Mouse (Mus musculus): Measurements from ENCODE around the gene Gla. TPM values are rescaled to one million over a fixed set of nuclear protein-coding genes. Genes with fewer than 3 reads are reported as not detected.

Gla gene
- polyA plus RNA-seq, 1 experiment from 2014 or later: 4.5 TPM

GRCm38 (mm10) chrX:134586447-134586846 lies 14.5 kb downstream of the Gla start:
- Histone ChIP-seq H3K27me3 (no peaks in the 10 kb centered on the region), H3K4me3 (replicated peaks) (peak overlapping the region; percentile 67), H3K27ac (peak overlapping the region; percentile 81), H3K9me3 (replicated peaks) (no peaks in the 10 kb centered on the region), H3K4me1 (replicated peaks) (peaks cover 25% of the 10 kb centered on the region), H3K9ac (peak overlapping the region; percentile 78), H3K36me3 (peaks cover 17% of the 10 kb centered on the region), H3K4me2 (peak overlapping the region; percentile 70)
- ATAC-seq (ENCODE audit: low read depth) (no peak), DNase-seq (no peak)
- WGBS (ENCODE audit: insufficient replicate concordance): 24% methylated on average over 8 of the region's 8 CpGs

DNA sequence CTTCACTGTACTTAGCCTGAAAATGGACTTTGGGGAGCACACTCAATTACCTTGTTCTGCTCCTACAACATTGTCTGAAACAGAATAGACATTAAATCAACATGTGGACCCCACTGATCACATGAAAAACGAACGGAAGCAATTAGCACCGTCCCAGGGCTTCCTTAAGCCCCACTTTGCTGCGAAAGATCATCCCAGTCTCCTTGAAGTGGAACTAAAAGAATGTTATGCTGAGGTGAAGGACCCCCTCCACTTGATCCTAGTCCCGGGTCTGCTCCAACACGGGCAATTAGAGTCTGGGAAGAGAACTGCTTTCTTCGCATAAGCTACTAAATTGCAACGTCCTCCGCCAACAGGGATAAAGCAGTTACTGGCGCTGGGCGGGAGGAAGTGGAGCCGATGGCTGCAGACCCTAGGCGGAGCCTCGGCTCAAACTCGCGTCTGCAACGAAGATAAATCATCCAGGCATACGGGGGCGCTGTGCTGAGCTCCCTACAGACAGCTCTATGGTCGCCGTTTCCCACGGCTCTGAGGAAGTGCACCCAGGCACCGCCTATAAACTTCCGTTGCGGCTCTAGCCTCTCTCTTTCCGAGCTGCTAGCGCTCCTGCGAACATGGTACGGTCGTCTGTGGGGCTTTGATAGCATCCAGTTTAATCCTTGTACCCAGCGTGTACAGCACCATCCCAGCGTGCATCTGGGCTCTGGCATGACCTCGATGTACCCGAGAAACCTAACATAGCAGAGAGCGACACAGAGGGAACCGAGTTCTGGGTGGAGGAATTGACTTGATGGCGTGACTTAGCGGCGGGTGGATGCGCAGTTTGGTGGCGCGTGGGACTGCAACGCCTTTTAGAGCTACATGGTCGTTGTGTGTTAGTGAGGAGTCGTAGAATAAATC lies 15.6 kb downstream of the Gla start, which contains the start of gene Rpl36a:
Gene Rpl36a (plus strand): TSS at position 552 of the 900 bp plus-strand sequence.
- 18% methylated on average over 45 of the region's 45 CpGs for WGBS (ENCODE audit: insufficient replicate concordance)
- no peaks in the 10 kb centered on the region for H3K27me3 ChIP-seq
- DNase-seq: peak; percentile 86

DNA sequence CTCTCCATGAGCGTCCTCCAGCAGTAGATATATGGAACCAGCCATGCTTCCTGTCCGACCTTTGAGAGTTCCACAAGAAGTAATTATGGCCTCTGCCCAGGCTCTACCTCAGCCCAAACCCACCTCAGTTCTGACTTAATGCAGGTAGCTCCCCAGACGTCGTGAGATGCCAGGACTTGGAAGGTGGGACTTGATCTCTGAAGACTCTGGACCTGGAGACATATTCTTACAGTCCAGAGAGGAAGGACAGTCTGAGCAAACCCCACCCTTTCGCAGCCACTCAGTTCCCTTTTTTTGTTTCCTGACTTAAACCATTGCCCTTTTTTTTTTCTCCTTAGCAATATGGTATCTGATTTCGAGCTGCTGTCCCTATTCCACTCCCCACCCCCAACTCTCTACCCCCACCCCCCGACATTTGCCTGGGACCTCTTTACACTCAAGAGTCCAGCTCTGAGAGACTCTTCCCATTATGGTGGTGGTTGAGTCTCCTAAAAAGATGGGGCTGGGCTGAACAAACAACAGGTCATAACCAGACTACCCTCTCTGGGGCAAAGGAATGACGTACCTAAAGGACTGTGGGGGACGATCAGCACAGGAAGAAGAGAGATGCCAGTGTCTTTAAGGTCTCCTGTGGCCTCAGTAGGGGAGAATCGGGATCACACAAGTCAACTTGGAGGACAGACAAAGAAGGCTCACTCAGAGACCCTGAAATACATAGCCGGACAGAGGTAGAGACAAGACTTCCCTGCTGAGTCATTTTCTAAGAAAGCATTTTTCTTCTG lies 17.8 kb downstream of the Gla start, which contains the start of gene Btk:
Gene Btk (minus strand): TSS at position 683 of the 782 bp plus-strand sequence.
- ATAC-seq (ENCODE audit: low read depth) (0 out of 2 replicates have a peak, but pooled peaks have one; percentile 17), DNase-seq (no peak)
- no peaks in the 10 kb centered on the region for H3K27me3 ChIP-seq
- H3K36me3 ChIP-seq: peaks cover 5% of the 10 kb centered on the region; the same call in 1 of the 2 replicates
- peak within 1 kb of the TSS; percentile 78 for H3K27ac ChIP-seq
- H3K9me3 ChIP-seq (replicated peaks): no peaks in the 10 kb centered on the region
- H3K4me2 ChIP-seq: peak within 1 kb of the TSS; percentile 64
- peak within 1 kb of the TSS; percentile 64 for H3K9ac ChIP-seq
- WGBS (ENCODE audit: insufficient replicate concordance): 31% methylated on average over 11 of the region's 11 CpGs
- H3K4me1 ChIP-seq (replicated peaks): peaks cover 37% of the 10 kb centered on the region
- H3K4me3 ChIP-seq (replicated peaks): peak within 1 kb of the TSS; percentile 52

More for the DNA sequence above, 15.6 kb downstream of the Gla start, which contains the start of gene Rpl36a:
- peak within 1 kb of the TSS; percentile 67 for H3K4me3 ChIP-seq (replicated peaks)
- H3K27ac ChIP-seq: peak within 1 kb of the TSS; percentile 81
- ATAC-seq (ENCODE audit: low read depth): peak; percentile 91
- H3K4me2 ChIP-seq: peak within 1 kb of the TSS; percentile 70
- H3K9me3 ChIP-seq (replicated peaks): no peaks in the 10 kb centered on the region
- H3K9ac ChIP-seq: peak within 1 kb of the TSS; percentile 78
- peaks cover 36% of the 10 kb centered on the region for H3K4me1 ChIP-seq (replicated peaks)
- peaks cover 17% of the 10 kb centered on the region for H3K36me3 ChIP-seq

GRCm38 (mm10) chrX:134582270-134582669 lies 18.7 kb downstream of the Gla start:
- DNase-seq (no peak), ATAC-seq (ENCODE audit: low read depth) (peak; percentile 57)
- Histone ChIP-seq H3K27me3 (no peaks in the 10 kb centered on the region), H3K4me1 (replicated peaks) (peaks cover 37% of the 10 kb centered on the region), H3K4me3 (replicated peaks) (peak overlapping the region; percentile 52), H3K9ac (peak overlapping the region; percentile 64), H3K4me2 (peak overlapping the region; percentile 64), H3K27ac (peak overlapping the region; percentile 78), H3K9me3 (replicated peaks) (no peaks in the 10 kb centered on the region), H3K36me3 (peaks cover 3% of the 10 kb centered on the region; the same call in 1 of the 2 replicates)
- WGBS (ENCODE audit: insufficient replicate concordance): 35% methylated on average over 11 of the region's 11 CpGs

- H3K4me3 ChIP-seq (replicated peaks): peak overlapping the region; percentile 52
- peak overlapping the region; percentile 64; the same call in 1 of the 2 replicates for H3K9ac ChIP-seq
These were observed 20.2 kb downstream of the Gla start for GRCm38 (mm10) chrX:134580528-134581305.

GRCm38 (mm10) chrX:134577896-134578295 lies 23.0 kb downstream of the Gla start:
- peaks cover 16% of the 10 kb centered on the region for H3K4me1 ChIP-seq (replicated peaks)
- H3K27ac ChIP-seq: no peak overlapping the region
- DNase-seq (no peak), ATAC-seq (ENCODE audit: low read depth) (no peak)
- no peak overlapping the region for H3K4me2 ChIP-seq
- WGBS (ENCODE audit: insufficient replicate concordance): 57% methylated on average over 4 of the region's 4 CpGs
- H3K4me3 ChIP-seq (replicated peaks): no peak overlapping the region
- H3K9me3 ChIP-seq (replicated peaks): no peaks in the 10 kb centered on the region
- H3K27me3 ChIP-seq: no peaks in the 10 kb centered on the region
- H3K36me3 ChIP-seq: no peaks in the 10 kb centered on the region
- no peak overlapping the region for H3K9ac ChIP-seq

More at GRCm38 (mm10) chrX:134580528-134581305, 20.2 kb downstream of the Gla start:
- ATAC-seq (ENCODE audit: low read depth) (no peak), DNase-seq (no peak)
- Histone ChIP-seq H3K27ac (no peak overlapping the region), H3K27me3 (no peaks in the 10 kb centered on the region), H3K36me3 (no peaks in the 10 kb centered on the region), H3K4me2 (peak overlapping the region; percentile 64), H3K4me1 (replicated peaks) (peaks cover 37% of the 10 kb centered on the region), H3K9me3 (replicated peaks) (no peaks in the 10 kb centered on the region)
- 58% methylated on average over 14 of the region's 14 CpGs for WGBS (ENCODE audit: insufficient replicate concordance)

- WGBS (ENCODE audit: insufficient replicate concordance): 60% methylated on average over 8 of the region's 8 CpGs
- Histone ChIP-seq H3K27me3 (no peaks in the 10 kb centered on the region), H3K9ac (no peak overlapping the region), H3K9me3 (replicated peaks) (no peaks in the 10 kb centered on the region), H3K4me3 (replicated peaks) (no peak overlapping the region), H3K4me1 (replicated peaks) (no peaks in the 10 kb centered on the region), H3K27ac (no peak overlapping the region), H3K4me2 (no peak overlapping the region), H3K36me3 (no peaks in the 10 kb centered on the region)
- ATAC-seq (ENCODE audit: low read depth): no peak
- no peak for DNase-seq
These were observed 34.2 kb downstream of the Gla start for GRCm38 (mm10) chrX:134566536-134567222.

- WGBS (ENCODE audit: insufficient replicate concordance): 36% methylated on average over 4 of the region's 4 CpGs
- DNase-seq: no peak
- no peaks in the 10 kb centered on the region for H3K27me3 ChIP-seq
- no peaks in the 10 kb centered on the region for H3K4me1 ChIP-seq (replicated peaks)
- ATAC-seq (ENCODE audit: low read depth): peak; percentile 47; the same call in 1 of the 2 replicates
- H3K27ac ChIP-seq: no peak overlapping the region
- H3K4me2 ChIP-seq: no peak overlapping the region
- H3K9me3 ChIP-seq (replicated peaks): no peaks in the 10 kb centered on the region
- no peak overlapping the region for H3K9ac ChIP-seq
- no peak overlapping the region for H3K4me3 ChIP-seq (replicated peaks)
- no peaks in the 10 kb centered on the region for H3K36me3 ChIP-seq
These were observed 36.6 kb downstream of the Gla start for GRCm38 (mm10) chrX:134564326-134564725.

DNA sequence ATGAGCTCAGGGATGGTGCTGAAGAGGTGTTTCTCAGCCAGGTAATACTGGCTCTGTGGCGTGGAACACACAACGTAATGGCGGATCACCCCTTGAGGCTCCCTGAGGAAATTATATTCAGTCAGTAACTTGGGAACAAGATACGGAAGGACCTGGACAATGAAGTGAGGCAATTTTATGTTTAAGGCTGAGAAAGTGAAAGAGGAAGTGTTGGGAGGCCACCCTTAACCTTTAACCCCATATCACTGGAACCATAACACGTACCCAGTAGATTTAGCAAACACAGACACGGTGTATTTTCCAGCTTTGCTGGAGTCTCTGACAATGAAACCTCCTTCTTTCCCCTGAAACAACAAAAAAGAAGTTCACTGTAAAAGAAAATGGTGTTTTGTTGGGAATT lies 46.5 kb downstream of the Gla start:
- no peak for DNase-seq
- Histone ChIP-seq H3K27me3 (no peaks in the 10 kb centered on the region), H3K4me2 (no peak overlapping the region), H3K9ac (no peak overlapping the region), H3K36me3 (peaks cover 5% of the 10 kb centered on the region), H3K27ac (no peak overlapping the region), H3K9me3 (replicated peaks) (no peaks in the 10 kb centered on the region), H3K4me1 (replicated peaks) (no peaks in the 10 kb centered on the region), H3K4me3 (replicated peaks) (no peak overlapping the region)
- WGBS (ENCODE audit: insufficient replicate concordance): 66% methylated on average over 6 of the region's 6 CpGs
- no peak for ATAC-seq (ENCODE audit: low read depth)

- Histone ChIP-seq H3K27ac (no peak overlapping the region), H3K27me3 (no peaks in the 10 kb centered on the region), H3K4me2 (no peak overlapping the region), H3K9ac (no peak overlapping the region), H3K9me3 (replicated peaks) (no peaks in the 10 kb centered on the region), H3K4me3 (replicated peaks) (no peak overlapping the region), H3K36me3 (peaks cover 5% of the 10 kb centered on the region), H3K4me1 (replicated peaks) (no peaks in the 10 kb centered on the region)
- WGBS (ENCODE audit: insufficient replicate concordance): 85% methylated on average over 4 of the region's 4 CpGs
- DNase-seq (no peak), ATAC-seq (ENCODE audit: low read depth) (no peak)
These were observed 47.6 kb downstream of the Gla start for GRCm38 (mm10) chrX:134553326-134553725.

Measured in liver, embryonic 13.5 days (tissue).